Mouse (Mus musculus) E14TG2a.4 (cell line): ENCODE data around the gene Eid3.

Experiments
- CTCF ChIP-seq: conservative IDR thresholded peaks from 2 replicates; pipeline ENCODE4 v1.5.1; 2014; ENCODE audit warnings: low read length
- NANOG ChIP-seq: IDR thresholded peaks from 2 replicates; pipeline ENCODE4 v1.6.1; 2014; ENCODE audit warnings: borderline replicate concordance, low read length, mixed read lengths
- POU5F1 ChIP-seq: IDR thresholded peaks from 2 replicates; pipeline ENCODE4 v1.6.1; 2014; ENCODE audit warnings: low read length, borderline replicate concordance

DNA sequence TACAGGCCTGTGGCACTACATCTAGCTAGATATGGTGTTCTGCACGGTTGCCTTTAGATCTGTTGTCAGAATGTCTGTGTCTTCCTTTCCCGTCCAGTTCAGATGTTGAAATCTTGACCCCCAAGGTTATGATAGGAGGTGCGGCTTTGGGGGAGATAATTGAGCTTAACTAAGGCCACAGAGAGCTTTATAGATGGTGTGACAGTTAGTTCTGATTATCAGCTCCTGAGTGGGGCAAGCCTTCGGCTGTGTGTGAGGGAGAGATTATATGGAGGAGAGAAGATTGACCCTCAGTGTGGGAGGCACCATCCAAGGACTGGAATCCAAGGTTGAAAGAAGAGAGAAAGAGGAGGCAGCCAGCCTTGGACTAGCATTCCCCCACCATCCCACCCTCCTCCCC lies 46.8 kb downstream of the Eid3 start:
- TF ChIP-seq CTCF (no peak), POU5F1 (no peak), NANOG (no peak)
